Comparison of ENCODE assay signal across 10 mouse cellular contexts in the genomic region with DNA sequence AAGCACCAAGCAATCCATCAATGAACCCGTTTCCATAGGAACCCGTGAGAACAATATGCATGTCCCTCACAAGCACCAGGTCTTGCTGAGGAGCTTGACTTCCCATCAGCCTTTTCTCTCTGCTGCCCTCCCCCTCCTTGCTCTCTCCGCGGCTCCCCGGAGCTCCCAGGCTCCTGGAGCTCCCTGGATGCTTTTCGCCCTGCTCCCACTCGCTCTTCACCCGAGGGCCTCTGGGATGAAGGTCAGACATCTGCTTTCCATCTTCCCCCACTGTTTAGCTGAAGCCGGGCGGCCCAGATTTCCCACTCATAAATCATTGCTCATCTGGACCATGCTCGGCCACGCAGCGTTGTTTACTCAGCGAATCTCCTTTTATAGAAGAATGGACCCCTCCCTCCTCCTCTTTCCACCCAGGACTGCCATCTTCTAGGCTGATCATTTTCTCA.
DNase-seq lines count a peak whose midpoint lies in the region; ATAC-seq and TF ChIP-seq lines count a peak whose summit lies in the region.
"Had no signal": no experiment of that assay in that cellular context is flagged by ENCODE, and none has a peak within 500 bp of the region (broad histone marks: within the 10 kb centered on the region; RNA-seq: fewer than 3 reads in every experiment).

No protein-coding gene starts in this region.

- no peak for TF ChIP-seq CTCF in cortical plate, adult 2 months (IDR thresholded peaks at IDR 0.05; ENCODE audit: extremely low read depth, insufficient read depth, low read length)

- no peak overlapping the region for H3K27ac ChIP-seq in cortical plate, adult 2 months (ENCODE audit: insufficient read depth, low read length)
- peak overlapping the region; percentile 88 for H3K27ac ChIP-seq in hindbrain, embryonic 16.5 days (ENCODE audit: low read depth, low read length)
- H3K27ac ChIP-seq in midbrain, embryonic 14.5 days (replicated peaks; ENCODE audit: low read depth, low read length): peak overlapping the region; percentile 92
- peak overlapping the region; percentile 82 for H3K27ac ChIP-seq in stomach, embryonic 15.5 days
- H3K27ac ChIP-seq: liver, embryonic 14.5 days had no signal

- no peak for TF ChIP-seq POLR2A in cortical plate, adult 2 months (IDR thresholded peaks at IDR 0.05; ENCODE audit: extremely low read depth, insufficient read depth, low read length)

- peak; percentile 90 for ATAC-seq in hindbrain, embryonic 16.5 days
- peak; percentile 86 for ATAC-seq in midbrain, embryonic 14.5 days (ENCODE audit: low FRiP score, low TSS enrichment)
- peak; percentile 82 for ATAC-seq in stomach, embryonic 15.5 days (ENCODE audit: insufficient read depth, low FRiP score, low read depth)
- ATAC-seq: Patski had no signal

- WGBS in hindbrain, embryonic 16.5 days: 4% methylated on average over 14 of the region's 14 CpGs
- WGBS in midbrain, embryonic 14.5 days: 2% methylated on average over 14 of the region's 14 CpGs
- WGBS in stomach, embryonic 15.5 days: 5% methylated on average over 14 of the region's 14 CpGs

- peak overlapping the region; percentile 10; the same call in 1 of the 2 replicates for H3K4me3 ChIP-seq in cortical plate, adult 2 months (ENCODE audit: insufficient read depth, low read length)
- peak overlapping the region; percentile 36 for H3K4me3 ChIP-seq in hindbrain, embryonic 16.5 days (ENCODE audit: low read length)
- H3K4me3 ChIP-seq in midbrain, embryonic 14.5 days (replicated peaks; ENCODE audit: low read depth, low read length): peak overlapping the region; percentile 26
- H3K4me3 ChIP-seq in stomach, embryonic 15.5 days (replicated peaks): no peak overlapping the region

- peak; percentile 89 for DNase-seq in NIH3T3 (ENCODE audit: low read depth)
- peak; percentile 48 for DNase-seq in gastrocnemius, postnatal 10 days
- peak; percentile 37 to 43 for DNase-seq in left cerebral cortex, adult 8-10 months (ENCODE audit: low spot score in 2 of 2)
- DNase-seq in midbrain, embryonic 14.5 days: peak; percentile 89
- DNase-seq in B cell, adult 2 months: no peak

- H3K36me3 ChIP-seq in hindbrain, embryonic 16.5 days (ENCODE audit: control insufficient read depth, insufficient read depth, low read length): no peaks in the 10 kb centered on the region
- H3K36me3 ChIP-seq in midbrain, embryonic 14.5 days (ENCODE audit: control insufficient read depth, insufficient read depth, low read length): no peaks in the 10 kb centered on the region
- no peaks in the 10 kb centered on the region for H3K36me3 ChIP-seq in stomach, embryonic 15.5 days

- H3K27me3 ChIP-seq in hindbrain, embryonic 16.5 days (replicated peaks; ENCODE audit: control insufficient read depth, insufficient read depth, low read length): no peaks in the 10 kb centered on the region
- H3K27me3 ChIP-seq in midbrain, embryonic 14.5 days (ENCODE audit: control insufficient read depth, insufficient read depth, low read length): no peaks in the 10 kb centered on the region
- H3K27me3 ChIP-seq in stomach, embryonic 15.5 days (replicated peaks): no peaks in the 10 kb centered on the region
- H3K27me3 ChIP-seq: Patski had no signal

- H3K9me3 ChIP-seq in hindbrain, embryonic 16.5 days (ENCODE audit: control insufficient read depth, low read length): no peaks in the 10 kb centered on the region
- no peaks in the 10 kb centered on the region for H3K9me3 ChIP-seq in midbrain, embryonic 14.5 days (ENCODE audit: control insufficient read depth, low read length)
- H3K9me3 ChIP-seq in stomach, embryonic 15.5 days: no peaks in the 10 kb centered on the region

- H3K9ac ChIP-seq in hindbrain, embryonic 16.5 days (ENCODE audit: low read depth, low read length): peak overlapping the region; percentile 66
- peak overlapping the region; percentile 48; the same call in 1 of the 2 replicates for H3K9ac ChIP-seq in midbrain, embryonic 14.5 days (replicated peaks; ENCODE audit: low read length)
- H3K9ac ChIP-seq in stomach, embryonic 15.5 days: no peak overlapping the region
- H3K9ac ChIP-seq: liver, embryonic 14.5 days had no signal

- peaks cover 1% of the 10 kb centered on the region for H3K4me1 ChIP-seq in cortical plate, adult 2 months (ENCODE audit: control insufficient read depth, insufficient read depth, low read length)
- peaks cover 12% of the 10 kb centered on the region for H3K4me1 ChIP-seq in hindbrain, embryonic 16.5 days (ENCODE audit: control insufficient read depth, insufficient read depth, low read depth, low read length)
- H3K4me1 ChIP-seq in midbrain, embryonic 14.5 days (ENCODE audit: control insufficient read depth, insufficient read depth, low read length): peaks cover 17% of the 10 kb centered on the region
- peaks cover 15% of the 10 kb centered on the region; the same call in 1 of the 2 replicates for H3K4me1 ChIP-seq in stomach, embryonic 15.5 days

- peak overlapping the region; percentile 68 for H3K4me2 ChIP-seq in hindbrain, embryonic 16.5 days (ENCODE audit: low read length)
- H3K4me2 ChIP-seq in midbrain, embryonic 14.5 days (ENCODE audit: low read length): peak overlapping the region; percentile 56
- peak overlapping the region; percentile 37 for H3K4me2 ChIP-seq in stomach, embryonic 15.5 days

Comparison
In these comparisons a context has a peak if more than half of its experiments do, and no peak if none do; other contexts are left out.
1. DNase-seq: peak in NIH3T3 (single experiment), gastrocnemius, postnatal 10 days (single experiment), left cerebral cortex, adult 8-10 months (2 of 2) and midbrain, embryonic 14.5 days (single experiment); none in B cell, adult 2 months (0 of 2).
2. Peak in every context shown above with its lines, with median percentiles within 50 percentile points of each other: ATAC-seq and H3K4me2 ChIP-seq.